Mouse (Mus musculus) C2C12 (cell line): ENCODE results near the gene Morc2a.

Experiments used
- CTCF ChIP-seq: IDR thresholded peaks from one replicate; pipeline ENCODE4 v1.5.1; 2011; ENCODE audit not compliant: control insufficient read depth, insufficient read depth, insufficient read length
- MAX ChIP-seq: IDR thresholded peaks from one replicate; pipeline ENCODE4 v1.6.1; 2011; ENCODE audit warnings: mild to moderate bottlenecking, control low read depth

DNA sequence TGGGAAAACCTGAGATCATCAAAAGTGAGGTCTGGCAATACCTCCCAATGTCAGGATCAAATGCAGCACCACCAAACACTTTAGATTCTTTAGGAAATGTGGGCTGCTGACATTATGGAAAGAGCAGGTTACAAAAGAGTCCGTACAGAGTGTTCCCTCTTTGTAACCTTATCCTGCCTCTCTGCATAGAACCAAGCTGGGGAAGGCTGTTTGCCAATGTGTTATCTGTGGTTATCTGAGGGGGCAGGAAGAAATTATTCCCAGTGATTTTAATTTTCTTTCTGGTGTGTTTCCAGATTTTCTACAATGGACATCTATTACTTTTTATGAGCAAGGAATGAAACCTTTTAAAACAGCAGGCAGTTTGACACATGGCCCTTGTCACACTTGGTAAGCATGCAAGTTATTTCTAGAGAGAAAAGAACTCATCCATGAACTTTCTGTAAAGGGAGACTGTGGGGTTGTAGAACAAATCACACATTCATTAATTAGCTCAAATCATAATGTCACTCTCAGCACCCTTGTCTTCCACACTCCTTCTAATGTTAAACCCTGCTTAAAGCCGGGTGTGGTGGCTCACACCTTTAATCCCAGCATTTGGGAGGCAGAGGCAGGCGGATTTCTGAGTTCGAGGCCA, 24.5 kb upstream of the Morc2a start:
- TF ChIP-seq CTCF (no peak), MAX (no peak)
